Mouse (Mus musculus) kidney, adult 9 months (tissue): ENCODE results near the gene Cldn16.
"Not testable (repeated sequence)": the region's sequence is repeated elsewhere in the genome, so short reads cannot be mapped to it uniquely, and the experiment has no call there.

Source experiments
- DNase-seq: peaks from one replicate; pipeline ENCODE4 v3.0.0; 2022

The Cldn16 gene

DNA sequence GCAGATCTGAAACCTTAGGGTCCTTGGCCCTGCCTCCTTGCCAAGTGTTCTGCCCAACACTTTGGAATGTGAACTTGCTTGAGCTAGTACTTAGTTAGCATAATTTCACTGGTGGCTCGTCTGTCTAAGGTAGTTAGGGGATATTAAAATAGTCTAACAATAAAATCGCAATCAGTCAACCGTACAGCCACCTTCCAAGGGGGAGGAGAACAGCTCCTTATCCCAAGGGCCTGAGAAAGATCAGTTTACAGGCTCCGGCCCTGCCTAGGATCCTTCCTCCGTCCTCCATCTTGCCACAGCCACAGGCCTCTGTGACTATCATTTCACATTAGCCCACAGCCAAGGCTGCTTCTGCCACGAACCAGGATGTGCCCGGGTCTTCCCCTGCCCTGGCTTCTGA is at the start of gene Cldn16:
TSS of gene Cldn16 (plus strand) at position 301 of the 400 bp plus-strand sequence.
- peak; percentile 10 for DNase-seq

DNA sequence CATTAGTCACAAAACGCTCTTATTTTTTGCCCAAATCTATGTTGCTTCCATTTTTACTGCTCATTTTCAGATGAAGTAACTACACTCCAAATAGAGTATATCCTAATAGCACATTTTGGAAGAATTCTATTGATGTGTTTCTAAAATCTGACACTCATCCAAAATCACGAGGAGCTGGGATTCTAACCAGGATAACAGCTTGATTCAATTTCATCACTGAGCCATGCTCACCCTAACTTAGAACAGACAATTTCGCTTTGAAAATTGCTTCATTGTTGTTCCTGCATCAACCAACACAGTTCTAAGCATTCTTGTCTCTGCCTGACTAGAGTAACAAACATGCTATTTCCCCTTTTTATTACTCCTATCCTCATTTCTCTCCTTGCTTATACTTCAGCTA is 44.3 kb upstream of the Cldn16 start:
- DNase-seq = no peak

DNA sequence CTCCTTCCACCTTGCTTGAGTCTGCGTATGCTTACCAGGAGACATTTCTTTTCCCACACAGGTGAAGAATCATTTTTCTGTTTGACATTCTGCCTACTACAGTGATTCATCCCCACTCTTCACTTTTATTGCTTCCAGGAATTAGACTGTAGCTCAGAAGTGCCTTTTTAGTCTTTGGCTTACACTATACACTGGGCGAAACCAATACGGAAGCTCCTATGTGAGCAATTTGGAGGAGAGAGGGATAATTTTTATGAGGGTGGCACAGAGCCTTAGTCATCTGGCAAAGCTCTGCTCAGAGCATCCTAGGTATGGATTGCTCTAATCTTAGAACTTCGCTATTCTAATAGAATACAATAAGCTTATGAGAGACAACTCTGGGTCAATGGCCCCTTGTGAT is 40.9 kb upstream of the Cldn16 start:
- DNase-seq = no peak

- no peak for DNase-seq
These were observed 32.7 kb upstream of the Cldn16 start for GRCm38 (mm10) chr16:26430246-26430645.

DNA sequence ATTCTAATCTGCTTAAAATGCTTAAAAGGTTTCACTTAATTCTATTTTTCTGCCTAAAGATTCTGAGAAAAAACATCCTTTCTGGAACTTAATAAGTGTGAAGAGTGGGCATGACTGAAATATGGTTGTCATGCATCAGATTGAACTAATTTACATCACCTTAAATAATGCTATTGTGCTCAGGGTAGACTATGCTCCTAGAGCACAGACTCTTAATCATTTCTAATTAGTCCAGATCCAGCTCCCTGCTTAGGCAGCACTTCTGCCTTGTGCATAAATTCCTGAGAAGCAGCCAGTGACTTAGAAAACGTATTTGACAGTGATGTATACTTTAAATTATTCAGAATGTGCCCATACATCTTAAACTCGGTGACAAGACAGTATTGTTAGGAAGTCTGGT is 29.4 kb upstream of the Cldn16 start:
- DNase-seq = no peak

GRCm38 (mm10) chr16:26440031-26440430 is 22.9 kb upstream of the Cldn16 start:
- no peak for DNase-seq

DNA sequence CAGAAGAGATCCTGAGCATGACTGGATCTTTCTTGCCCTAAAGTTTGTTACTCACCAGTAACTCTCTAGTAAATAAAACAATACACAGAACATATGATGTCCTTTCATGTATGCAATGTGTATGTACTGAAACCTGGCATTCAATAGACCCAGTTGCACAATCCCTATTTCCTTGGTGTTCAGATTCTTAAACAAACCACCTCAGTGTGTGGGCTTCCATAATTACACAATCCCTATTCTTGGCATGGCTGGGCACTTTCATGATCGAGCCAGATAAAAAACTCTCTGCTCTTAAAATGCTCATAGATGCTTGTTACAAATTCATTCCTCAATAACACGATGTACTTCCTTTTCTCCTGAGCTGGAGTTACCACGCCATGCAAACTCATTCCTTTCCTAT is 21.8 kb upstream of the Cldn16 start:
- DNase-seq = no peak

DNA sequence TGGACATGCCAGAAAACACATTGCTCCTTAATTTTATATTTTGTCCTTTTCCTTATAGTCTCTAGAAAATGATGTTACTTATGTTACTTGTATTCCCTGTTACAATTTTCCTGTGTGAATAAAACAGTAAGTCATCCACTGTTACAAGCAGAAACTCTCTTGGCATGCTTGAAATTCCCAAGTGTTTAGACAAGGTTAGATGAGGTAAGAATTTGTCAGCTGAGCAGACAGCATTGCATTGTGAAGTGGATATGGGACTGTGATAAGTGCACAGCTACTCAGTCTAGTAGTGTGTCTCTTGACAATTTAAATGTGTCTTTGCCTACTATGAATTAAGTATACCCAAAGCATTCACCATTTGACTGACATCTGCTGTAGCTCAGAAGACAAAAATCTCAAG is 18.1 kb upstream of the Cldn16 start:
- no peak for DNase-seq

- DNase-seq = peak; percentile 61
These were observed 15.3 kb upstream of the Cldn16 start for GRCm38 (mm10) chr16:26447594-26447993.

DNA sequence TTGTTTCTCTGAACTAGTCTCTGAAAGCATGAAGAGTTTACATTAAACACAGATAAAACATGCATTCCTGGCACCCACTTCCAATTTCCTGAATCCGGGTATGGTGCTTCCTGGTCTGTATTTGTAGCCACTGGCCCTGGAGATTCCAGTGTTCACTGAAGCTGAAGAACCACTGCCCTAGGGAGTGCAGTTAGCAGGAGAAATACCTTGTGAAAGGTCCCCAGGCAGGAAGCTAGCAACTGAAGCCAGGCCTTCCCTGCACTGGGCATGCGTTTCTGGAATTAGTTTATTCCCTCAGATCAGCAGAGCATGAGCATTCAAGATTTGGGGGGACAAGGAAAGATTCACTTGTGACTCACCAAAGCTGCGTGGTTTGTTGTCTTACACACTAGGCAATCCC is 8.8 kb upstream of the Cldn16 start:
- DNase-seq = no peak

DNA sequence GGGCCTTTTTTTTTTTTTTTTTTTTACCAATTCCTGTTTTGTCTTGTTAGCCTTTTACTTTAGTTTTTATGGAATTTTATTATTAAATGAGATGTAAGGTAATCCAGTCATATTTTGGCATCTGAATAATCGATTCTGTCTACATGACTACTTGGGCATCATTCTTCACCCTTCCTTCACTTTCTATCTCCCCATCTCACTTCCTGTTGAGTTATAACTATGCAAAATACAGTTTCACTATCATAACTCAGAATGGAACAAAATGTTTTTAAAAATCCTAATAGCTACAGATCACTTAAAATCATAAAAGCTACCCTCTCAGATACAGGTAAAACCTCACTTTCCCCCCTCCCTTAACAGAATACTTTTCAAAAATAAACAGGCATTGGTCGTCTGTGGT is 6.8 kb upstream of the Cldn16 start:
- DNase-seq = no peak

DNA sequence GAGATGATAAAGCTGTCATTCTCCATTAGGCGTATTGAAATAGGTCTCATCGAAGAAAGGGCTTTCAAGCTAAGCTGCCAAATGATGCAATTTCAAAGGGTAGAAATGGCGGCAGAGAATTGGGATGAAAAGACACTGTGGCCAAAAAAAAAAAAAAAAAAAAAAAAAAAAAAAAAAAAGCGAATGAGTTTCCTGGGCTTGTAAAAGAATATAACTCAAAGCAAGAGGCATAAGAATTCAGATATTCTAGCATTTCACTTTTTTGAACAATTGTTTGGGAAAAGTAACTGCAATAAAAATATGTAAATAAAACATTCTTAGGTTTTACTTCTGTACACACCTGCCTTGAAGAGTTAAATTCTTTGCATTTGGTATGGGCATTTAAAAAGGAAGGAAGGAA is 3.6 kb downstream of the Cldn16 start:
- no peak for DNase-seq

- DNase-seq = peak; percentile 38
These were observed 8.3 kb downstream of the Cldn16 start for GRCm38 (mm10) chr16:26471254-26471653.

- DNase-seq = peak; percentile 41
These were observed 32.8 kb downstream of the Cldn16 start for GRCm38 (mm10) chr16:26495721-26496120.

DNA sequence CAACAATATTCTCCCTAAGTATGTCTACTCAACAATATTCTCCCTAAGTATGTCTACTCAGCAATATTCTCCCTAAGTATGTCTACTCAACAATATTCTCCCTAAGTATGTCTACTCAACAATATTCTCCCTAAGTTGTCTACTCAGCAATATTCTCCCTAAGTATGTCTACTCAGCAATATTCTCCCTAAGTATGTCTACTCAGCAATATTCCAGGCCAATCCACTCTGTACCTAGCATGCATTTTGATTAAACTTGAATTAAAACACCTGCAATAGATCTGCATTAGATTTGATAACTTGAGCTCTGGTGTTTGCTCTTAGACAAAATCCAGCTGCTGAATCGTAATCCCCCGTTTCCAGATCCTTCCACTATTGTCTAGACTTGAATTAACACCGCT is 36.8 kb downstream of the Cldn16 start:
- DNase-seq = not testable (repeated sequence)

- no peak for DNase-seq
These were observed 37.8 kb downstream of the Cldn16 start for GRCm38 (mm10) chr16:26500738-26501137.

DNA sequence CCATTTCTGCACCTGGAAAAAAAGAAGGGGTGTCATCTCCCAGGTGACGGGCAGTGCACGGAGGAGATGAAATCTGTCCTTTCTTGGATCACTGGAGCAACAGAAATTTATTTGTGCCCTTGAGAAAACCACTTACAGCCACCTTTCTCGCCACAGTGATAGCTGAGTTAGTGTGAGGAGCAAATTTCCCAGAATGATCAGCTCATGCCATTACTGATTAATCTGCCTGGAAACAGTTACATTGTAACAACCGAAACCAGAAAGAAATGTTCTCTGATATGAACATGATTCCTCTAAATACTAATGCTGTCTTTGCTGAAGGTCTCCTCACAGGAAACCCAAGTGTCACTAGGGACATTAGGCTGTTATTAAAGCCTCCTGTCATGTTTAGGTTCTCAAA is 42.0 kb downstream of the Cldn16 start:
- peak; percentile 76 for DNase-seq

GRCm38 (mm10) chr16:26519596-26519995 is 56.7 kb downstream of the Cldn16 start:
- peak; percentile 70 for DNase-seq

GRCm38 (mm10) chr16:26525832-26526231 is 62.9 kb downstream of the Cldn16 start:
- DNase-seq = no peak

- peak; percentile 19 for DNase-seq
These were observed 63.7 kb downstream of the Cldn16 start, which contains the start of gene Tmem207 for GRCm38 (mm10) chr16:26526669-26527068. TSS of gene Tmem207 (minus strand) at chr16:26526769.

- DNase-seq = peak; percentile 16
These were observed 65.2 kb downstream of the Cldn16 start for GRCm38 (mm10) chr16:26527931-26528666.

DNA sequence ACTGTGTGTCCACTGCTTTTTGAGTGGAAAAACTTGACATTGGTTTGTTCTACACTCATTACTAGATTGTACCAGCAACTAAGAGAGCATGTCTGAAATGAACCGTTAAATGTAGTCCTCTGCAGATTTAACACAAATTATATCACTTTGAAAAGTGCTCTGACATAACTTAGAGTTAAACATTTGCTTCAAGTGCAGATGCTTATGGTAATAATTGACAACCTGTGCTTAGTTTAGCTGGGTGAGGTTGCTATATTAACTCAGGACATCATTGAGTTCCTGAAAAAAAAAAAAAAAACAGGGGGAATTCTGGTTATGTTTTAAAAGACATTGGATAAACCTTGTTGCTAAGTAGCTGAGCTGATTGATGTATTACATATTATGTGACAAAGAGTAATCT is 67.5 kb downstream of the Cldn16 start:
- DNase-seq = peak; percentile 85

- peak; percentile 51 for DNase-seq
These were observed 69.4 kb downstream of the Cldn16 start for GRCm38 (mm10) chr16:26532287-26532686.
